Mouse (Mus musculus) kidney, adult 8-10 months (tissue): ENCODE data around the gene Lmo4.

ENCODE experiments used
- DNase-seq, 2 experiments: peaks; one replicate each; pipeline ENCODE4 v3.0.0; 2022

Lmo4 gene

DNA sequence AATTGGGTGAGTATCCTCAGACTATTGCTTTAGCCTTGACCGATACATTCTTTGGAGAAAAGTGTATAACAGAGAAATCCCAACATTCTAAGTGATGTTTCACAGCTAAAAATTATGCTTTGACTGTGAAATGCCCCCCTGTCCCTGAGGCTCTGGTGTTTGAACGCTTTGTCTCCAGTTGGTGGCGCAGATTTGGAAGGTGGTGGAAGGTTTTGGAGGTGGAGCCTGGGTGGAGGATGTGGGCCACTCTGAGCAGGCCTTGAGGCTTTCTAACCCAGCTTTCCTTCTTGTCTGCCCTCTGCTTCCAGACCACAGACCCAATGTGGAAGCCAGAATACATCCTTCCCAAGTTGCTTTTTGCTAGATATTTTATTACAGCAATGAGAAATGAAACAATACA is 57.8 kb downstream of the Lmo4 start:
- DNase-seq = no peak

GRCm38 (mm10) chr3:144144066-144144465 is 61.0 kb downstream of the Lmo4 start:
- DNase-seq = no peak

DNA sequence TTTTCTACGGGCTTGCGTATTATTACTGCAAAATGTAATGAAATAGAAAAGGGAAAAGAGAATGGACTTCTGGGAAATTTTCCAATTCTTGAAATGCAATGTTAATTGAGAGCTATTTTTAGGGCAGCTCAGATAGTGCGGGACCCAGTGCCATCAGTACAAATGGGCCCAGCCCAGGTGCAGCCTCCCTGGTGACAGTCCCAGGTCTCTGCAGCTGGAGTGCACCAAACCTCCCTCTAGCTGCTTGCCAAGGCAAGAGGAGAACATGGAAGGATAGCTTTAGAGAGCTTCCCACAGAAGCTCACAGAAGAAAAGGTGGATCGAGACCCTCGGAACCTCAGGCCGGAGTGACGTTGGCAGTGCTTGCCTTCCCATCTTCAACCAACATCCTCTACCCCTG is 62.1 kb downstream of the Lmo4 start:
- DNase-seq = no peak

- DNase-seq = no peak
Observed at GRCm38 (mm10) chr3:144141786-144142185, 63.2 kb downstream of the Lmo4 start.

DNA sequence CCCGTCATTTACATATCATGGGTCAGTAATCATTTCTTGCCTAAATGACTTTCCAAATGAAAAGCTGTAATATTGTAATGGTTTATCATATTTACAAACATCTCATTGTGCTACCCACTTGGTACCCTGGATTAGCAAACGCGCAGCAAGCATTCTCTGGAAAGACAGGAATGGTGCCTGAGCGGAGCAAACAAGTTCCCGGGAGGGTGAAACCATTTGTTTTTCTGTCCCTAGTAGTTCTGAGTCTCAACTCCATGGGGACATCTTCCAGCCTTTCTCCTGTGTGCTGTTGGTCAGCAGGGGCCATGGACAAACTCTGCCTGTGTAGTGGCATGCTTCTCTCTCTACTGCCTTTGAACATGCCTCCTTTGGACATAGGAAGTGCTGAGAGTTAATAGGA is 64.2 kb downstream of the Lmo4 start:
- no peak for DNase-seq

GRCm38 (mm10) chr3:144138659-144139058 is 66.4 kb downstream of the Lmo4 start:
- no peak for DNase-seq
